Mouse (Mus musculus): Measurements from ENCODE around the gene Zfp646.
"Not testable (repeated sequence)": the region's sequence is repeated elsewhere in the genome, so short reads cannot be mapped to it uniquely, and the experiment has no call there.

The Zfp646 gene

DNA sequence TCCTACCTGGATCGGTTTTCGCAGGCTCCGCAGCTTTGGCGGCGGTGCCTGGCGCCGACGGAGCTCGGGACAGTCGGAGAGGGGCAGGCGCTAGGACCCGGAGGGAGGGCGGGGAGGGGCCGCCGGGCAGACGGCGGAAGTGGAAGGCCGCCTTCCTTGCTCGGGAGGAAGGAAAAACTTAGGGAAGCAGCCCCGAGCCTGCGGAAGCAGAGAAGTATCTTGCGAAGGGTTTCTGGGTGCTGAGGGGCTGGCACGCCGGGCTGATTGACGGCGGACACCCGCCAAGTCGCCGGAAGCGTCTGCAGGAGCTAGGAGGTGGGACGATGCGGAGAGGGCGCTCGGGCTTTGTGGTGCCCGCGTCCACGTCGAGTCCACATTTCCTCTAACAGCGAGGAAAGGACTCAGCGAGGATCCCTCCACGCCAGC is at the start of gene Zfp646:
Gene Zfp646 (plus strand): TSS at position 181 of the 426 bp plus-strand sequence.
- DNase-seq: peak; percentile 73

DNA sequence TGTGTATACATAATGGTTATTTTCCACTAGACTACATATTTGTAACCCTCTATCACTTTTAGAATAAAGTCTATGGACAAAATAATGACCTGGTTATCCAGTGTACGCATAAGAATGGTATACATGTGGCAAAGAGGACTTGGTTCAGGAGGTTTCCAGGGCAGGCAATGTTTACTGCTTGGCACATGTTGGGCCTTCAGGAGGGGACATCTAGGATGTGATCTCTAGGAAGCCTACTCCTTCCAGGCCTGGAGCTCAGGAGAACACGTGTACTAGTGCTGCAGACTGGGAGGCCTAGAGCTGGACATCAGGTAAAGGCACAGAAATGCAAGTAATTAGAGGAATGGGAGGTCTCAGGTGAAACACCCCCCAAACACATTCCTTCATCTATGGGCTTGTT is 40.5 kb upstream of the Zfp646 start:
- no peak for DNase-seq

DNA sequence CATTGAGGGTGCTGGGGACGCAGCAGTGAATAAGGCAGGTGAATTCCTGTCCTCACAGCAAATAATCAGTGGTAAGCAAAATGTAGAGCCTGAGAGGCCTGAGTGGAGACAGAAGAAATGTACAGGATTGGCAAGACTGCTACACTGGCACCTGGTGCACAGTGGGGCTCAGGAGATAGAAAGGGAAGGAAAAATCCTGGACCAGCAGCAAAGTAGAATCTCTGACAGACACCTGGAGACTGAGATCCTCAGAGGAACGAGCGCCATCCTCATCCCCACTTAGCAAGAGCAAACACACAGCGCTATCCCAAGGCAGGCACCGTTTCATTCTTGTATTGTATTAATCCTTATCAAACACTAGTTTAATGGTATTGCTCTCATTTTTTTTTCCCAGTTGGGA is 38.5 kb upstream of the Zfp646 start:
- DNase-seq: no peak

DNA sequence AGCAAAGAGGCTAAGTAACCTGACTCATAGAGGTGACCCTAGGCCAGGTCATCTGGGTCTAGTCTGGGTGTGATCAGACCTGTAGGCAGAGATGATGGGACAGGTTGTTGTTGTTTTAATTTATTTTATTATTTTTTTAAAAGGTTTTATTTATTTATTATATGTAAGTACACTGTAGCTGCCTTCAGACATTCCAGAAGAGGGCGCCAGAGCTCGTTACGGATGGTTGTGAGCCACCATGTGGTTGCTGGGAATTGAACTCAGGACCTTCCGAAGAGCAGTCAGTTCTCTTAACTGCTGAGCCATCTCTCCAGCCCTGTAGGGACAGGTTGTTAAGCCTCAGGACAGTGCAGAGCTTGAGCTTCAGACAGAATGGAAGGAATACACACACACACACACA is 38.1 kb upstream of the Zfp646 start:
- not testable (repeated sequence) for DNase-seq

DNA sequence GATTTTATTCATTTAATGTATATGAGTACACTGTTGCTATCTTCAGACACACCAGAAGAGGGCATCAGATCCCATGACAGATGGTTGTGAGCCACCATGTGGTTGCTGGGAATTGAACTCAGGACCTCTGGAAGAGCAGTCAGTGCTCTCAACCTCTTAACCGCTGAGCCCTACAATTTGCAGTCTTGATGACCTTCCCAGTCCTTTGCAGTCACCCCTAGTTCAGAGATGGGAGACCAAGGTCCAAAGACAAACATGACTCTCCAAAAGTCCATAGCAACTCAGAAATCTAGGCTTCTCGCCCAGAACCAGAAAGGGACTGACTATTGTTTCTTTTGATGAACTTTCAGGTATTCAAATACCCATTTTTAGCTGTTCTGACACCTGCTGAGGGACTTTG is 36.0 kb upstream of the Zfp646 start:
- DNase-seq: not testable (repeated sequence)

DNA sequence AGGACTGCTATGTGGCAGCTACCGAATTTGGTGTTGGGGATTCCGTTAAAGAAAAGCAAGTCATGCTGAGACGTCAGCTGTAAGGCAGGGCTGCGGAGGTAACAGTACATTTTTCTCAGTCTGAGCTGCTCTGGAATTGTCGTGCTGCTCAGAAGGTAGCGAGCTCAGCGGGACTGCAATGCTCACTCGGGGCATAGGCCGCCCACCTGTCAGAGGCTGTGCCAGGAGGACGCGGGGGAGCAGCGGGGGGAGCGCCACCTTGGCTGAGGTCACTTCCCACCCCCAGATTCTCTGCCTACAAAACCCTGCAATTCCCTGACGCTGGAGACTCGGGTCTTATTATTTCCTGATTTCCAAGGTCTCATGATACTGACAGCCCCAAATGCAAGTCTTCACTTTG is 35.1 kb upstream of the Zfp646 start:
- no peak for DNase-seq

DNA sequence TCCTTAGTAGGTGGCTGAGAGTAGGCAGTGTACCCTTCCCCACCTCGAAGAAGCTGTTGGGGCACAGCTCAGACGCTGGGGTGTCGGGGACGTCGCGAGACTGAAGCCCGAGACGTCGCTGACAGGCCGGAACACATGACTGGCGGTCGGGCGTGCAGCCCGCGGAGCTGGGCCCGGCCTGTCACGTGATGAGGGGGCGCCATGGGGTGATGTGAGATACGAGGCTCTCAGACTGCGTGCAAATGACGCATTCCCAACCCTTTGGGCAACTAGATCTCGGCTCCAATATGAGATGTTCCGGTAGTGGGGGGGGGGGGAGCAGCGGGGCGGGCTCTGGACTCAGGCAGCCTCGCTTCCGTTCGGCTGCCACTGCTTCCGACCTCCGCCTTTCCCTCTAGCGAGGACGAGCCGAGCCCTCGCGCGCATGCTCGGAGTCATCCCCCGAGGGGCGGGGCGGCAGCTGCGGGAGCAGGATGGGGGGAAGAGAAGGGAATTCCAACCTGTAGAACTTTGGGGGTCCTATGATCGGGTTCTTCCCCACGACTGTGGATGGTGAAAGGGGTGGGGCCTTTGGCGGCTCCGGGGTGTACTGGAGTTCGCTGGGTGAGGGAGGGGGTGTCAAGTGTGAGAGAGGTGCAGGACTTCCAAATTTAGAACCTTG is 34.6 kb upstream of the Zfp646 start:
- peak; percentile 94 for DNase-seq

DNA sequence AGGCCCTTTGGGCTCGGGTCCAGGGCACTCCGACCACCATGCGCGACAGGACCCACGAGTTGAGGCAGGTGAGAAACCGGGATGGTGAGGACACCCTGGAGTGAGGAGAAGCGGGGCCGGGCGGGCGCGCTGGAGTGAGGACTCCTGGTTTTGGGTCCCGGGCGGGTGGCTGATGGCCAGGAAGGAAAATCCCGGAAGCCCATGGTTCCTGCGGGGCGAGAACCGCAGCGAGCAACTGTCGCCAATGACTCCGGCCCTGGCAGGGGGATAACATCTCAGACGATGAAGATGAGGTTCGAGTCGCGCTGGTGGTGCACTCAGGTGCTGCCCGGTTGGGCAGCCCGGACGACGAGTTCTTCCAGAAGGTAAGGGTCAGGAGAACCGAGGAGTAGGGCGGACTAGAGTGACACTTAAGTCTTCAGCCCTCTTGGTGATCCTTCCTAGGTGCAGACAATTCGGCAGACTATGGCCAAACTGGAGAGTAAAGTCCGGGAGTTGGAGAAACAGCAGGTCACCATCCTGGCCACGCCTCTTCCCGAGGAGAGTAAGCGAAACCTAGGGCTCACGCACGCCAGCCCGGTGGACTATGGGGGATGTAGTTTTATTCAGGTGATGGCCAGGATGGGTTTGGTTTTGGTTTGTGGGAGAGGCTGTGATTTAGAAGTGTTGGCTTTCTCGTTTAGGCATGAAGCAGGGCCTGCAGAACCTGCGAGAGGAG is 33.9 kb upstream of the Zfp646 start:
- peak; percentile 93 for DNase-seq

DNA sequence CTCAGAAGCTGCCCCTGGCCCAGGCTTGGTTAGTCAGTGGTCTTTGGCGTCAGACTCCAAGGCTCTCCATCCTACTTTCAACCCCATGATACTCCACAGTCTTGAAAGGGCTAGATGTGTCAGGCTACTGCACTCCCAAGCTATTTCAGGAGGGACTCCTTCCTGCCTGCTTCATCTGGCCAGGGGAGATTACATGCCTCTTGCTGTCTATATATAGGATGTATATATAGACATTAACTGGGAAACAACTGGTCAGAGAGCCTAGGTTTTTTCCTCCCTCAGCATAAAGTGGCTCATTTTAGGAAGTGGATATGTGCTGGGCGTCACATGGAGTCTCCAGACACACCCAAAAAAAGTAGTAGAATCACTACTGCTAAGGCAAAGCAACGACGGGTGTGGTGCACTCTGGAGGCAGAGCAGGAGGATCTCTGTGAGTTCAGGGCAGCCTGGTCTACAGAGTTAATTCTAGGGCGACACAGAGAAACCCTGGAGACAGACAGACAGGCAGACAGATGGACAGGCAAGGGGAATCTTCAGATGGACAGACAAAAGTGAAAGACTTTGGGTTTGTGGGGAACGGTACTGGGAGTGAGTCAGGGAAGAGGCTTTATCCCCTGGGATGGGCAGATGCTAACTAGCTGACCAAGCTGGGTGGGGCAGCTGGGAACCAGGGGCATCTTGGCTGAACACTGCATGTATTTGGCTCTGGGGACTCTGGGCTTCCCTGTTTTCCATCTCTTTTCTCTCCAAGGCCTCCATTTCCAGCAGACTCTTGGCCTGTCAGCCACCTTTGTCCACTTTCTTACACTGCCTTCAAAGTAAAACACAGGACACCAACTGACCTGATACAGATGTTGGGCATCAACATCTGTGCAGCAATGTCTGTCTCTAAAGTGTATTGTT is 25.8 kb upstream of the Zfp646 start:
- DNase-seq: peak; percentile 31

DNA sequence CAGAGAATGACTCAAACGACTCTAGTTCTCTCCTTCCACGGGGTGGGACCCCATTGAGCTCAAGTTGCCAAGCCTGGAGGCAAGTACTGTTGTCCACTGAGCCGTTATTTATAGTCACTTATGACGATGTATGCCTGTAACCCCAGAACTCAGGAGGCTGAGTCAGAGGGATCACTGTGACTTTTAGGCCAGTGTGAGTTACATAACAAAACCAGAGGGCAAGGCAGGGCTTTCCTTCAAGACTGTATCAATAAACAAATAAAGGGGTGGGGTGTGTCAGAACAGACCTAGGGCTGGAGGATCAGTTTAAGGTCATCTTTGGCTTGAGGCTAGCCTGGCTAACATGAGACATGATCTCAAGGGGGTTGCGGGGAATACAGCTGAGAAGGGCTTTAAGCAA is 25.1 kb upstream of the Zfp646 start:
- DNase-seq: peak; percentile 30

DNA sequence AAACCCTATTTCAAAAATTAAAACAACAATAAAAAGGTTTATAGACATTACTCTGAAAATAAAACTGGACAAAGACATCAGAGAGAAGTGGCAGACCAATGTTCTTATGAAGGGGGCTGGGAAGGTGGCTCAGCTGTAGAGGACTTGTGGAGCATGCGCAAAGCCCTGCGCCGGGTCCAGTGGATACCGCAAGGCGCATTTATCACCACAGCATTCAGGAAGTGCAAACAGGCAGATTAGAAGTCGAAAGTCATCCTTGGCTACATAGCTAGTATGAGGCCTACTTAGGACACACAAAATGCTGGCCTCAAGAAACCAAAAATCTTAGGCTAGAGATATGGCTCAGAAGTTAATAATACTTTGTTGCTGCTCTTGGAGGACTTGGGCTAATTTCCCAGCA is 17.8 kb upstream of the Zfp646 start:
- no peak for DNase-seq

DNA sequence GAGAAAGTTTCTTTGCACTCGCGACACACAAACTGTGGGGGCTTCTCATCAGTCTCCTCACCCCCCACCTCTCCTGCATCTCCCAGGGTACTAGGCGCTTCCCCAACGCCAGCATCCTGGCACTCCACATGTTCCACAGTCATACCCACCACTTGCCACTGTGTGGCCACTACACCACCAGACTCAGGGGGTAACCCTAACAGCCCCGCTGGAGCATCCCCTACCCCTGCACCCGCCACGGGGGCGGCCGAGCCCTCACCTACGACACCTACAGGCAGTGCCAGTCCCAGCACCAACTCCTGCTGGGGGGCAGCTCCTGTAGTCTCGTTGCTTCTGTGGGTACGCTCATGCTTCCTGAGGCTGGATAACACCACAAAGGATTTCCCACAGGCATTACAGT is 9.6 kb upstream of the Zfp646 start:
- no peak for DNase-seq

DNA sequence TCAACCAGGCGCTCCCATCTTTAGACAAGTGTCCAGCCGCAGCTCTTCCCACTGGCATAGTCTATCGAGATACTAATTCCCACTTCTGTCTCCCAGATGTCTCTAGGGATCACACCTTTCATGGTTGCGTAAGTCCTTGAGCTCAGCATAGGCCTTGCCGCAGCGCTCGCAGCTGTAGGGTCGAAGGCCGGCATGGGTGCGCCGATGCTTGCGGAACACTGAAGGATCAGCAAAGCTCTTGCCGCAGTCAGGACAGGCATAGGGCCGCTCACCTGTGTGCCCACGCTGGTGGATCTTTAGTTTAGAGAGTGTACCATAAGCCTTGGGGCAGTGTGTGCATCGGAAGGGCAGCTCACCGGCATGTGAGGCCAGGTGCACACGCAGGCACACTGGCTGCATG is 8.4 kb upstream of the Zfp646 start:
- no peak for DNase-seq

DNA sequence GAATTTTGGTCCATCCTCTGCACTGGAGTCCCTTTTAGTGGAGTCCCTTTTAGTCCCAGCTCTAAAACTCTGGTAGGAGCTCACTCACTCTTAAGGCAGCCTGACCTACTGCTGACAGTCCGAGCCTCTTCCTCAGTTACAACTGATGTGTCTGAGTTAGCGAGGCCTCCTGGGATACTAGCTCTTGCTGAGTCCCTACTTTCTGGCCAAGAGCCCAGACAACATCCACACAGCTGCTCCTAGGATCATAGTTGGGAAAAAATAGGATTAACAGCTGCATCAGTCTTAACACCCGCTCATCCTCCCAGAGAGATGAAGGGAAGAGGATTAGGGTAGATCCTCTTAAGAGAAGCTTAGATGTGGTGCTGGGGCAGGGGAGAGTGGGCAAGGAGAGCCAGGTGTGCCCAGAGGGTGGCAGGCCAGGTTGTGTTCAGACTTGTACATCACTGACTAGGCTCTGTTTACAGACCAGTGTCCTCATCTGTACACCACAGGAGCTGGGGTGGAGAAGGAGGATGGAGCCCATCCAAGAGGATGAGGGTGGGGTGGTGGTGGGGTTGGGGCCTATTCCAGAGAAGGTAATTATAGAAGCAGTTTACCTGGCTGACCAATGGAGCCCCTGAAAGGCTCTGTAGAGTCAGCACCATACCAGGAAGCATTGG is 6.7 kb upstream of the Zfp646 start:
- DNase-seq: no peak

DNA sequence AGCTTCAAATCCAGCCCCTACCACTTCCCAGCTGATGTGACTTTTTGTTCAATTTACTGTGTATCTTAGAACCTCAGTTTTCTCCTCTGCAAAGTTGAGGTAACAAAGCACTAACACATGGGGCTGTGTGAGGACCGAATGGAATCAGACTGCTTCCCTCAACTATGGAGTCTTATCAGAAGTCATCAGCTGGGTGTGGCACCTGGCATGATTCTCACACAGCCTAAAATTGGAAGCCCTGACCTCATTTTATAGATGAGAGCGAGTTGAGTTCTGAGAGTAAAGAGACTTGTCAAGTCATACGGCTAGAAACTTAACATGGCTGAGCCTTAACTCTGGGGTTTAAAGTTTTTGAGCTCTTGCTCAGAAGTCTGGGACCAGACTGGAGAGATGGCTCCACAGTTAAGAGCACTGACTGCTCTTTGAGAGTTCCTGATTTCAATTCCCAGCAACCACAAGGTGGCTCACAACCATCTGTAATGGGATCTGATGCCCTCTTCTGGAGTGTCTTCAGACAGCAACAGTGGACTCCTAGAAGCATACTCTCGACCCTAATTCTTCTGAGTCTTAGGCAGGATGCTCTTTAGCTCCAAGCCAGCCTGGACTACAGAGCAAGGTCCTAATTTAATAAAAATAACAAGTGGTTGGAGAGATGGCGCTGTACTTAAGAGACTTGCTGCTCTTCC is 5.7 kb upstream of the Zfp646 start:
- DNase-seq: no peak

DNA sequence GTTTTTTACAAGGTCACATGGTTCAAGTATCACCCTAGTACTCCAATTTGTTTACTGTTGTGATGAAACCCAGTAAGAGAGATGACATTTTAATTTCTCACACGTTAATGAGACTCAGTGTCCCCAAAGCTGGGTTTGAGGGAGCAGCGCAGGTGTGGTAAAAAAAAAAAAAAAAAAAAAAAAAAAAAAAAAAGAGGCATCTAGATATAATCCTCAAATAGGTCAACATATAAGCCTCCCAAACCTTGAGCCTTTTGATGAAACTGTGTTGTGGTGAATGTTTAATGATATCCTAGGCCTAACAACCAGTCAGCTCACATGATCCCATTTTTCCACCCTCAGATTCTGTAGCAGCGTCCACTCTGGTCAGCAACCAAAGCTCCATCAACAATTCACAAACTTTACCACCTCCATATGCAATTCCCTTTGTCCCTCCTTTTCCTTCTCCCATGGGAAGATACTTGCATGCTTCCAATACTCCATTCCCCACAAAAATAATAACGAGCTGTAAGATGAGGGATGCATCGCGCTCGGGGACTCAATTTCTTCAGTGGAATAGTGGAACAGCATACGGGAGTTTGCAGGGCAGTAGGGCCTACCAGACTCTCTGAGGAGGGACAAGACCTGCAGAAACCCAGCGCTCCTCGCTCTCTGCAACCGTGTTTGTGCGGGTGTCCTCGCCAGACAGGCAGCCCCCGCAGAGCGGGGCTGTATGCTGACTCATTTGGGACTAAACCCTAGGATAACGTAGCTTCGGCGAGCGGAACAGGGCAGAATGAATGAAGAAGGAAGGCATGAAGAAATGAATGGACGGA is 1.0 kb upstream of the Zfp646 start:
- no peak for DNase-seq

DNA sequence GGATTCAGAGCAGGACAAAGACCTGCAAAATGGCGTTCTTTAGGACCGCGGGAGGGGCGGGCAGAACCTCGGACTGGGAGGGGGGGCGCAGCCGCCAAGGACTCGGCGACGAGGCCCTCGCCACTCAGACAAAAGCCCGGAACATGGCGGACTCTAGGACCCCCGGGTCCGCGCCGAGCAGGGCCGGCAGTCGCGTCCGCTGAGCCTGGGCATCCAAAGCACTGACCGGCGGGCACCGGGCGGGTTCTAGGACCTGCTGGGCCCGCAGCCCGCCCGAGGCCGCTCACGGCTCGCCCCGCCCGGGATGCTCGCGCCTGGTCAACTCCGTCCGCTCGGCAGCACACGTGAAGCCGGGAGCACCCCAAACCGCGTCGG is 407 bp upstream of the Zfp646 start:
- peak; percentile 94 for DNase-seq

DNA sequence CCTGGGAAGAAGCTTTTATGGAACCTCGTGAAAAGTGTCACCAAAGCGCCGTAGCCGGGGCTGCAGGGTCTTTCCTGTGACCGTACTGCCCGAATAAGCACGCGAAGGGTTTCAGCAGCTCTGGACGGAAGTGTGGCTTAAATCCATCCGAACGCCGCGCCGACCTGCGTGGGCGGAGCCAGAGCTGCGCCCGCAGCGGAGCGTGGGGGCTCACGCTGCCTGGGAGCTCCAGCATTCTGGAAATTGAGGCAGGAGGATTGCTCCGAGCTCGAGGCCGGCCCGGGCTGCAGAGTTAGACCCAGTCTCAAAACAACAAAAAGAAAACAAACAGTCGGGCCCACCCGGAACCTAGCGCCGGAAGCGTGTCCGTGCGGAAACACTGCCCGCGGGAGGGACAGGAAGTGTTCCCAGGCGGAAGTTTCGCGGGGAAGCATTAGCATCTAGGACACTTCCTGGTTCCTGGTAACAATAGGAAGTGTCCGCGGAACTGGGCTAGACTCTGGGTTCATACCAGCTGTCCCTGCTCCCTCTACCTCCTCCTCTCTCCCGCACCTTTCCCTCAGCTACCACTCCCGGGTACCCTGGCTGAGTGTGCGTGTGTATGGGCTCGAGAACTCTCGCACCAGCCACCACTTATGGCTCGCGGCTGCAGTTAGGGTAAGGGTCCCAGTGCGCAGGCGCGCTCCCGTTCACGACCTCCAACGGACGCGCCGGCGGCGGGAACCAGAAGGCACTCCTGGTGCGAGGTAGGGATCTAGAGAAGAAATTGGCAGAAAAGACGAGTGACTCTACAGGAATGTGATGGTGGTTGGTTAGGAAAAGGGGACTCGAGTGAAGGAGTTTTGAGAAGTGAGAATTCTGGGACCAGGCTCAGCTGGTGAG is 687 bp downstream of the Zfp646 start, which contains the start of gene Zfp668:
Gene Zfp668 (minus strand): TSS at position 362 of the 882 bp plus-strand sequence.
- peak; percentile 96 for DNase-seq

DNA sequence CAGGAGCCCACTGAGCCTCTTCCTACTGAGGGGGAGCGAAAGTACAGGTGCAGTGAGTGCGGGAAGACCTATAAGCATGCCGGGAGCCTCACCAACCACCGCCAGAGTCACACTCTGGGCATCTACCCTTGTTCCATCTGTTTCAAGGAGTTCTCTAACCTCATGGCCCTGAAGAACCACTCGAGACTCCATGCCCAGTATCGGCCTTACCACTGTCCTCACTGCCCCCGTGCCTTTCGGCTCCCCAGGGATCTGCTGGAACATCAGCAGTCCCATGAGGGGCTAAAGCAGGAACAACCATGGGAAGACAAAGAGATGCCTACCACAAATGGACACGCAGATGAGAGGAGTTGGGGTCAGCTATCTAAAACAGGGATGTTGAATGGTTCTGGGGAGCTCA is 3.3 kb downstream of the Zfp646 start:
- no peak for DNase-seq

DNA sequence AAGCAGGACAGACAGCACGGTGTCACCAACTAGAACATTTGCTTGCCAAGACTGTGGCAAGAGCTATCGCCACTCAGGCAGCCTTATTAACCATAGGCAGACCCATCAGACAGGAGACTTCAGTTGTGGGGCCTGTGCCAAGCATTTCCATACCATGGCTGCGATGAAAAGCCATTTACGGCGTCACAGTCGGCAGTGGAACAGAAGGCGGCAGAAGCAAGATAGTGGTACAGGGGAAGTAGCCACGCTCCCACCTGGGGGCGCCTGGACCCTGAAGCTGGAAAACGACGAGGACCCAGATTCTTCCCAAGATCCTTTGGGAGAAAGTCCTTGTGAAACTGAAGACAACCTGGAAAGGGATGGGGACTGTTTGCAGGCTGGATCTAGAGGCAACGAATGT is 4.4 kb downstream of the Zfp646 start:
- DNase-seq: no peak

All from lung, postnatal 36 days (tissue).